10 mouse cellular contexts compared by ENCODE assay signal in the genomic region with DNA sequence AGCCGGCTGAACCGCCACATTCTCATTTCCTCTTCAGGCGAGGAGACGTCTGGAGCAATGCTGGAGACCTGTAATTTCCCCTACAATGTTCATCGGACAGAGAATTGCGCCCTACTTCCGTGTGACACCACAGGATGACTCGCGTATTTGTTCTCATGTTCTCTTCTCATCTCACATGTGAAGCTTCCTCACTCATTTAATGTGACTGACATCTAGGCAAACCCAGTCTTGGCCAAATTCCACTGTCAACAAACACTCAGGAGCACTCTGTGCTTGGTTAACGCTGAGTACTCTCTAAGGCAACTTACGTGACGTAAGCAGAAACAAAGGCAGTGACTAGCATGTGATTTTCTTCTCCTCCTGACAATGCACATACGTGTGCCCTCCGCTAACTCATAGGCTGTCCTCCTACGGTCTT. TPM values are rescaled to one million over a fixed set of nuclear protein-coding genes. Genes with fewer than 3 reads are reported as not detected.
A peak's percentile ranks its signal among the peaks of the same experiment; 100 is the strongest.
DNase-seq lines count a peak whose midpoint lies in the region; ATAC-seq lines count a peak whose summit lies in the region.
"Had no signal": no experiment of that assay in that cellular context is flagged by ENCODE, and none has a peak within 500 bp of the region (broad histone marks: within the 10 kb centered on the region; RNA-seq: fewer than 3 reads in every experiment).

No protein-coding gene starts in this region.

- DNase-seq in hindbrain, embryonic 10.5 days (ENCODE audit: low spot score) = no peak
- DNase-seq in A20 (ENCODE audit: low read depth, low spot score) = peak; percentile 40
- peak; percentile 71 for DNase-seq in lung, postnatal 14 days
- DNase-seq in frontal cortex, postnatal 10 days (ENCODE audit: low spot score in 2 of 2) = no peak
- DNase-seq in spleen, adult 18-20 months = no peak
- DNase-seq in ovary, postnatal 10 days (ENCODE audit: low spot score) = no peak
- DNase-seq: layer of hippocampus, adult 9-11 months had no signal

- H3K4me2 ChIP-seq in hindbrain, embryonic 12.5 days (replicated peaks) = peak overlapping the region; percentile 62; the same call in 1 of the 2 replicates

- no peak overlapping the region for H3K9ac ChIP-seq in hindbrain, embryonic 12.5 days
- H3K9ac ChIP-seq: neural tube, embryonic 12.5 days had no signal

- 94% methylated on average over 15 of the region's 15 CpGs for WGBS in hindbrain, embryonic 12.5 days
- WGBS in hindbrain, embryonic 10.5 days = 95% methylated on average over 15 of the region's 15 CpGs

- no peaks in the 10 kb centered on the region for H3K9me3 ChIP-seq in hindbrain, embryonic 12.5 days (replicated peaks)
- no peaks in the 10 kb centered on the region for H3K9me3 ChIP-seq in hindbrain, embryonic 10.5 days
- H3K9me3 ChIP-seq: neural tube, embryonic 12.5 days had no signal

- H3K4me3 ChIP-seq in hindbrain, embryonic 12.5 days = no peak overlapping the region
- no peak overlapping the region for H3K4me3 ChIP-seq in hindbrain, embryonic 10.5 days
- H3K4me3 ChIP-seq: neural tube, embryonic 12.5 days had no signal

- peaks cover 13% of the 10 kb centered on the region for H3K36me3 ChIP-seq in hindbrain, embryonic 12.5 days
- H3K36me3 ChIP-seq in hindbrain, embryonic 10.5 days = peaks cover 34% of the 10 kb centered on the region

- ATAC-seq in hindbrain, embryonic 12.5 days (ENCODE audit: low FRiP score) = no peak
- peak; percentile 81 for ATAC-seq in granulocyte monocyte progenitor cell, adult 5-6 weeks (replicated peaks; ENCODE audit: poor library complexity, severe bottlenecking)

- H3K4me1 ChIP-seq in hindbrain, embryonic 12.5 days = peaks cover 21% of the 10 kb centered on the region
- H3K4me1 ChIP-seq in hindbrain, embryonic 10.5 days (replicated peaks) = peaks cover 35% of the 10 kb centered on the region

- H3K27ac ChIP-seq in hindbrain, embryonic 12.5 days = no peak overlapping the region
- H3K27ac ChIP-seq in hindbrain, embryonic 10.5 days = no peak overlapping the region
- H3K27ac ChIP-seq: neural tube, embryonic 12.5 days had no signal

- H3K27me3 ChIP-seq in hindbrain, embryonic 12.5 days = no peaks in the 10 kb centered on the region
- H3K27me3 ChIP-seq in hindbrain, embryonic 10.5 days (ENCODE audit: insufficient read depth, poor library complexity, severe bottlenecking) = peaks cover 5% of the 10 kb centered on the region; the same call in 1 of the 2 replicates
- H3K27me3 ChIP-seq: neural tube, embryonic 12.5 days had no signal

RNA-seq across cellular contexts. Expression of a gene that starts 2.4 kb away (rescaled TPM):
- polyA plus RNA-seq in hindbrain, embryonic 12.5 days (2016; fragmentation: Nextera tagmentation; extraction: Ambion mirVana) = 112 and 115 TPM in 2 replicates
- polyA plus RNA-seq in hindbrain, embryonic 10.5 days (2016; fragmentation: Nextera tagmentation; extraction: Ambion mirVana) = 80.9 and 102 TPM in 2 replicates
- 33.9 and 35.5 TPM in 2 replicates for total RNA-seq in granulocyte monocyte progenitor cell, adult 5-6 weeks (2014; fragmentation: Nextera tagmentation)
- total RNA-seq in granulocyte monocyte progenitor cell, adult 5-6 weeks (2017) = 36.2 and 37.8 TPM in 2 replicates

RNA-seq across cellular contexts. Expression of a gene that starts 9.2 kb away (rescaled TPM):
- polyA plus RNA-seq in hindbrain, embryonic 12.5 days (2016; fragmentation: Nextera tagmentation; extraction: Ambion mirVana) = 34.2 and 38.6 TPM in 2 replicates
- 28.5 and 34.1 TPM in 2 replicates for polyA plus RNA-seq in hindbrain, embryonic 10.5 days (2016; fragmentation: Nextera tagmentation; extraction: Ambion mirVana)
- 14.8 and 26.8 TPM in 2 replicates for total RNA-seq in granulocyte monocyte progenitor cell, adult 5-6 weeks (2014; fragmentation: Nextera tagmentation)
- 19.8 and 20.7 TPM in 2 replicates for total RNA-seq in granulocyte monocyte progenitor cell, adult 5-6 weeks (2017)

RNA-seq across cellular contexts. Expression of a gene that starts 36.9 kb away (rescaled TPM):
- polyA plus RNA-seq in hindbrain, embryonic 12.5 days (2016; fragmentation: Nextera tagmentation; extraction: Ambion mirVana) = 98.2 and 101 TPM in 2 replicates
- 67.1 and 78.8 TPM in 2 replicates for polyA plus RNA-seq in hindbrain, embryonic 10.5 days (2016; fragmentation: Nextera tagmentation; extraction: Ambion mirVana)
- 72.4 and 76.4 TPM in 2 replicates for total RNA-seq in granulocyte monocyte progenitor cell, adult 5-6 weeks (2014; fragmentation: Nextera tagmentation)
- 45.1 and 57.0 TPM in 2 replicates for total RNA-seq in granulocyte monocyte progenitor cell, adult 5-6 weeks (2017)

Comparison
In these comparisons a context has a peak if more than half of its experiments do, and no peak if none do; other contexts are left out.
1. DNase-seq: peak in A20 (single experiment) and lung, postnatal 14 days (single experiment); none in hindbrain, embryonic 10.5 days (single experiment), frontal cortex, postnatal 10 days (0 of 2), spleen, adult 18-20 months (0 of 2) and ovary, postnatal 10 days (single experiment).